Mouse (Mus musculus) lung, postnatal 25 days (tissue): ENCODE data around the gene Zbtb25.
A peak's percentile ranks its signal among the peaks of the same experiment; 100 is the strongest.

Source experiments
- DNase-seq: peaks from one replicate; pipeline ENCODE4 v3.0.0; 2022; ENCODE audit warnings: low spot score

Gene Zbtb25

GRCm38 (mm10) chr12:76376649-76377048 lies 7.2 kb upstream of the Zbtb25 start:
- DNase-seq, result peak; percentile 60

DNA sequence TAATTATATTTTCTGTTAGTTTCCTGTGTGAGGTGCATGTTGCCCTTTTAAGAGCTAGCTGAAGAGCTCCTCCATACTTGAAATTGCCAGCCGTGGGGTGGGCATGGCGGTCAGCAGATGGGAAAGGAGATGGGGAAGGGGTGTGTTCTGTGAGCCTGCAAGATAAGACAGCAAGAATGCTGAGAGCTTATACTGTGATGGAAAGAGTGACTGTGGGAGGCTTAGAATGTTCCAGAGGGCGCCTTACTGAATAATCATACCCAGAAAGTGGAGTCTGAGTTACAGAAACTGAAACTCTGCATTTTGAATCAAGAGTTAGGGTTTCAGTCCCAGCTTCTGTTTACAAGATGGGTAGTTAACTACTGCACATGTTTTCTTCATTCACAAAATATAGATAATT lies 6.1 kb upstream of the Zbtb25 start:
- DNase-seq, result no peak

DNA sequence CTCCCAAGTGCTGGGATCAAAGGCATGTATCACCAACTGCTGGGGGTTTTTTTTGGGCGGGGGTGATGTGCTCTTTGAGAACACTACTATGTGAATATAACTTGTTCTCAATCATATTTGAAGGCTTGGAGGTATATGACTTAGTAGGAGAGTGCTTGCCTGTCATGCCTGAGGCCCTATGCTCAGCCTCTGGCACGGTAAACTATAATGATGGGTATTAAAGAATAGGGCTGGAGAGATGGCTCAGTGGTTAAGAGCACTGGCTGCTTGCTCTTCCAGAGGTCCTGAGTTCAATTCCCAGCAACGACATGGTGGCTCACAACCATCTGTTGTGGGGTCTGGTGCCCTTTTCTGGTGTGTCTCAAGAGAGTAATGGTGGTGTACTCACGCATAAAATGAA lies 5.5 kb upstream of the Zbtb25 start:
- no peak for DNase-seq

GRCm38 (mm10) chr12:76373991-76374390 lies 4.6 kb upstream of the Zbtb25 start:
- no peak for DNase-seq

DNA sequence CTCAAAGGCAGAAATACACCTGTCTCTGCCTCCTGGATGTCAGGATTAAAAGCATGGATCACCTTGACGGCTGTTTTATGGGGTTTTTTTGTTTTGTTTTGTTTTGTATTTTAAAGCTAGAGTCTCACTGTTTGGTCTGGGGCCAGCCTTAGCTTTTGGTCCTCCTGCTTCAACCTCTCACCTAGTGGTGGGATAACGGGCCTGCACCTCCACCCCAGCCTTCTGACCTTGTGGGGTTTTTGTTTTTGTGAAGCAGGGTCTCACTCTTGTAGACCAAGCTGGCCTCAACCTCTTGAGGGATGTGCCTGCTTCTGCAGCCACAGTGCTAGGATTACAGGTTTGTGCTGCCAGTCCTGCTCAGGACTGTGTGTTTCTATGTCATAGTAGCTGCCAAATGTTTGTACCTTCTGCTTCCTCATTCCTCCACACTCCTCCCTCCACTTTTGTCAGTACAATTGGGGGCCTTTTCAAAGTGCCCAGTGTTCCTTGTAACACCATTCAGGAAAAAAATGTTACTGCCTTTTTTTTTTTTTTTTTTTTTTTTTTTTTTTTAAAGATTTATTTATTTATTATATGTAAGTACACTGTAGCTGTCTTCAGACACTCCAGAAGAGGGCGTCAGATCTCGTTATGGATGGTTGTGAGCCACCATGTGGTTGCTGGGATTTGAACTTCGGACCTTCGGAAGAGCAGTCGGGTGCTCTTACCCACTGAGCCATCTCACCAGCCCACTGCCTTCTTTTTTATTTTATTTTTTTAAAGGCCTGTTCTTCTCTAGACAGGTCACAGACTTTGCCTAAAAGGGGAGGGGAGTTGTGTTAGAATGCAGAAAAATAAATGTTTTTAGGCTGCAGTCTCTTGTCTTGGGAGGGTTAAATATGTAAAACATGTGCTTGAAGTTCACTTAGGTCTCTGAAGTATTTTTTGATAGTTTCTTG lies 3.7 kb upstream of the Zbtb25 start:
- no peak for DNase-seq

DNA sequence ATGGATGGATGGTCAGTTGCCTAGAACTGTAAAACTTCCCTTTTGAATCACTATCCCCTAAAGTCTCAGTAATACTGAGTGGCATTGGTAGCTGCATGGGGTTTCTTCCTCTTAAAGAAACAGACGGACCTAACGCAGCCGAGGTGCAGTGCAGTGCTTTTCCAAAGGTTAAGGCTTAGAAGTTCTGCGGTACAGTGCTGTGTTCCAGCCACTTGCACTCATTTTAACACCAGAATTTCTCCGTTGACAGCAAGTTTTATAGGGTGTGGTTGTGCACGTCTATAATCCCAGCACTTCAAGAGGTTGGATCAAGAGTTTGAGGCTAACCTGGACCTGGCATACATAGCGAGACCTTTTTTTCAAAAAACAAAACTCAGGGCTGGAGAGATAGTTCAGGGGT lies 2.6 kb upstream of the Zbtb25 start:
- no peak for DNase-seq

DNA sequence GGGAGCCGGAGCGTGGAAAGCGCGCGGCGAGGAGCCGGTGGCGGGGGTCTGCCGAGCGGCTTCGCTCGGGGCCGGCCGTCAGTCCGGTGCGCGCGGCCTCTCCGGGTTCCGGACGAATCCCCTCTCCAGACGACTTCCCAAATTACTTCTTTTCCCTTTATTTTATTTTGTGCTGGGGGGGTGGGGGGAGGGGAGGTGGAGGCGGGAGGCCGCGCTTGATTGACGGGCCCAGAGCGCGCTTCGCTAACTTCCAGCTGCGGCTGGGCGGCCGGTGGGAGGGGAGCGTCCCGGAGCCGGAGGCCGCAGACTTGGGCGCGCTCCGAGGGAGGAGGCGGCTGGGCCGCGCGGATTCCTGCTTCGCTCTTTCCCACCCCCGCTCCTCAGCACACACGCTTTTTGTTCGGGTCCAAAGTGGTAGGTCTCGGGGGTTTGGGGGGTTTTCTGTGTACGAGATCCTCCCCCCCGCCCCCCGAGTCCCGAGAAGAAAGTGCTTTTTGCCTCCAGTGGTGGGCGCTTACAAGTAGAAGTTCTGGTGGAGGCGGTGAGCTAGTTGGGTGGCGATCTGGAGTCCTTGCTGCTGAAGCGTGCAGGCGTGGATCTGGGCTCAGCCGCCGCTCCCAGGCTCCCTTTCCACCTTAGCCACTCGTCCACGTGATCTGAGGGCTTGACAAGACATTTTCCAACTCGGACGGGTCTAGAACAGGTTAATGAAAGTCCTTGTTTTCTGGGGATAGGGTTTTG lies 1.6 kb upstream of the Zbtb25 start:
- peak; percentile 75 for DNase-seq

DNA sequence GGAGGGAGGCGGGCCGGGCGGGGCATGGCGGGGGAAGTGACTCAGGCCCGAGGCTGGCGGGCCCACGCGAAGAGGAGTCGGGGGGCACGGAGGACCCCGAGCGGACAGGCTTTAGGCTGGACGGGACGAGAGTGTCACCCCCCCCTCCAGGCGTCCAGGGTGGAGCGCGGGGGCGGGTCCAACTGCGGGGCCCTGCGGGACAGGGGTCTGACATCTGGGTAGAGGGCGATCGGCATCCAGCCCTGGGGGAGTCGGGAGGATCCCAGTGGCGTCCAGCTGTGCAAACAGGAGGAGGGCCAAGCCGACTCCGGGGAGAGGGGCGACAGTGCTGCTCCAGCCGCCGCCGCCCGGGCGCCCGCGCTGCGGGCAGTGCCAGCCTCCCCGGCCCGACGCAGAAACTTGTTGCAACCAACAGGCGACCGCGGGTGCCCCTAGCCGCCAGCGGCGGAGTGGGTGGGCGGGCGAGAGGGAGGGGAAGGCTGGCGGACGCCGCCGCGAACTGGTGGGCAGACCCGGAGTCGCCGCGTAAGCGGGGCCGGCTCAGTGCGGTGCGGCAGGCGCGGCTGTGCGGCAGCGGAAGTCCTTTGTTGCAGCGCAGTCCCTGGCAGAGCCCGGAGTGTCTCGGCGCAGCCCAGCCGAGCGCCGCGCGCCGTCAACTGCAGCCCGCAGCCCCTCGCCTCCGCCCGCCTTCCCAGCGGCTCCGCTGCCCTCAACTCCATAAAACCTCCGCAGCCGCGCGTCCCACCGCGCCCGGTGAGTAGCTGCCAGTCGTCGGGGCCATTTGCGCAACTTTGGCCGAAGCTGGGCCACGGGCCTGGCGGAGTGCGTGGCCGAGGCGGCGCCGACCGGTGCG lies 802 bp upstream of the Zbtb25 start, which contains the start of gene Zbtb1:
Gene Zbtb1, plus strand, starts transcription at position 289 of the 853 bp plus-strand sequence.
- DNase-seq, result peak; percentile 82

DNA sequence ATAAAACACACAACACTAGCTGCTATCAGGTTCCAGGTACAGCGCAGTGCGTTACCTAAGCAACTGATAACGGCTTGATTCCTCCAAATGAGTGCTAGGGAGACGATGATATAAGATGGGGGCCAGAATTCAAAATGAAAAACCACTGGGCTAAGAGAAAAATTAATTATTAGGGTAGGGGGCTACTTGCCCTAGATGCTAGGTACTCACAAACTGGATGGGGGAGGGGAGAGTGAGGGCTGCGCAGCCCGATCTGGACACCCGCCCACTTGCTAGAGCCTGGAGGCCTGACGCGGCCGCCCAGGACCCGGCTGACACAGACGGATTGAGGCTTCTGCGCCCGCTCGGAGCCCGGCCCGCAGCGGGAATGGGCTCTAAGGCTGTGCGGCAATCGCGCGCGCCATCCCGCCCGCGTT lies 604 bp downstream of the Zbtb25 start:
- DNase-seq, result no peak

DNA sequence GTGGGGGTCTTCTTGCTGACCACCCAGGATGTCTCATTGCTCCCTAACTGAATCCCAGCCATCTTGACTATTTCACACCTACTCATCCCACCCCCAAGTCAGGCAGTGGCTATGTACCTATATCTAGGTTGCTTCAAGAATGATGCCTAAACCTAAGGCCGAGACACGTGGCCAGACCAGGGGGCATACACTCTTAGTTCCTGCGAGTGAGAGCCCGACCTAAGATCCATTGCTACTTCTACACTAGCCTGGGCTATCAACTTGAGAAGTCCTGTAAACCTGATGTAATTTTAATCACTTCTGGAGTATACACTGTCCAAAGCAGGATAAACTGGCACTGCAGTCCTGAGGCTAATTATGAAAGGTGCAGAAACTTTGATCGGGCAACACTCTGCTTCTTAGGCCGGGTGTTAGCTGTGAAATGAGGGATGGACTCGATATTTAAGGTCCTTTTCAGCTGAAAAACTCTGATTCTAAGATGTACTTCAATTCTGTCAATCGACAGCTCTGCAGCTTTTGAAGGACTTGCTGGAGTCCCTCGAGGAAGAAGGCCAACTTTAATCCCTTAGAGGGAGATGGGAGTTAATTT lies 1.1 kb downstream of the Zbtb25 start:
- no peak for DNase-seq

- DNase-seq, result no peak
Observed at GRCm38 (mm10) chr12:76367096-76367995, 2.1 kb downstream of the Zbtb25 start.

- no peak for DNase-seq
Observed at GRCm38 (mm10) chr12:76366276-76366675, 3.1 kb downstream of the Zbtb25 start.

DNA sequence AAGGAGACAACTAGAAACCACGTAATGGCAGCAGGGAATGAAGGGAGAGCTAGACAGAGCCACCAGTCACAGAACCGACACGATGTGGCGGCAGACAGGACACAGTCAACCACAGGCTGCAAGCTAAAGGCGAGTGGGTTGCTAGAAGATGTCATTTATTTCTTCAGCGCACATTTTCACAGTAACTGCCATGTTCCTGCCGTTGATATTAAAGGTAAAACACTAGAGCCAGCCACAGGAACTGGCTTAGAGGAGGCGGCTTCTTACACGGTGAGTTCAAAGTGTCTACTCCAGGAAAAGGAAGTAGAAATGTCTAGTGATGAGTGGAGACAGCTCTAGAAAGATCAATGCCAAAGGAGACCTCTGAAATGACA lies 7.1 kb downstream of the Zbtb25 start:
- DNase-seq, result no peak

DNA sequence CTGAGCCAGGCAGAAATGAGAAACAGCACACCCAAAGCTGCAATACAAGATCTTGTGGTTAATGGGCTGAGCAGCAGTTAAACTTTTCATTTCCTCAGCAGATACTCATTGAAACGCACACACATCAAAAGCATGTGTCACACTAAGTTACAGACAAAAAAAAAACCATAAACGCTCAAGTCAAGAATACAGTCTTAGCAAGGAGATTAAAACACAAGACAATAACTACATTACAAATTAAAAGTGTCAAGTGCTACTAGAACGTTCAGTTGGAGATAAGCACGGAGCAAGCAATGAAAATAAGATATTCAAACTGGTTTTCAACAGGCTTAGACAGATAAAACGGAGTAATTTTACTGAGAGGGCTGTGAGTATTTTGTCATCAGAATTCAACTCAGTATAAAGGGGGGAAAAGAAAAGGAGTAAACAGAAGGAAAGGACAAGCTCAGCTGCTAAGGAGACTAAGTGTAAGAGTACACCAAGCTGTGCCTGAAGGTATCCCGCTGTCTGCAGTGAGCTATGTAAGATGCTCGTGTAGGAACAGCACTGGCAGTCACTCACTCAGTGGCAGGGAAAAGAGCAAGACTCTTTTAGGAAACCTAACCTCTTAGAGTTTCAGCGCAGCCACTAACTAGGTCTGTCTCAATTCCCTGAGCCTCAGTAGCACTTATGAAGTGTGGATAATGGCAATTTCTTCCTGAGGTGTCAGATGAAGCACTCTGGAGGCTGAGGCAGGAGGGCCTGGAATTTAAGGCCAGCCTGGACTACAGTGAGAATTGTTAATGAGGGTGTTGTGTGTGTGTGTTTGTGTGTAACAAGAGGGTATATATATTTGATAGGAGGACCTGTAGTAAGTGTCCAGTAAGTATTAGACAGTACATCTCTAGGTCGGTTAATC lies 7.7 kb downstream of the Zbtb25 start:
- no peak for DNase-seq

GRCm38 (mm10) chr12:76360868-76361267 lies 8.5 kb downstream of the Zbtb25 start:
- DNase-seq, result no peak

- no peak for DNase-seq
Observed at GRCm38 (mm10) chr12:76349680-76350220, 19.7 kb downstream of the Zbtb25 start.

- peak; percentile 62 for DNase-seq
Observed at GRCm38 (mm10) chr12:76345759-76346455, 23.5 kb downstream of the Zbtb25 start.

- DNase-seq, result peak; percentile 72
Observed at GRCm38 (mm10) chr12:76341080-76341479, 28.3 kb downstream of the Zbtb25 start.
